Mouse (Mus musculus) embryonic facial prominence, embryonic 12.5 days (tissue): ENCODE data around the gene Fbxw27. TPM values are rescaled to one million over a fixed set of nuclear protein-coding genes. Genes with fewer than 3 reads are reported as not detected.
"Not testable (repeated sequence)": the region's sequence is repeated elsewhere in the genome, so short reads cannot be mapped to it uniquely, and the experiment has no call there.

Experiments used
- ATAC-seq: fragments of 200-750 bp; cut with Nextera tagmentation; 2 replicates; pipeline ENCODE4 v1.8.0; 2017; ENCODE audit not compliant: insufficient number of reproducible peaks, insufficient read depth, low FRiP score, low TSS enrichment
- H3K27ac ChIP-seq: fragments of 300-500 bp; sonication (generic); 2 replicates; pipeline ENCODE4 v1.5.1; 2016; ENCODE audit warnings: mild to moderate bottlenecking
- H3K27me3 ChIP-seq: fragments of 300-500 bp; sonication (generic); 2 replicates; pipeline ENCODE4 v1.6.1; 2016; ENCODE audit warnings: mild to moderate bottlenecking, moderate library complexity
- H3K36me3 ChIP-seq: fragments of 300-500 bp; sonication (generic); 2 replicates; pipeline ENCODE4 v1.6.1; 2016; ENCODE audit warnings: mild to moderate bottlenecking
- H3K4me1 ChIP-seq: fragments of 300-500 bp; sonication (generic); 2 replicates; pipeline ENCODE4 v1.6.1; 2016
- H3K4me2 ChIP-seq: fragments of 300-500 bp; sonication (generic); replicated peaks from 2 replicates; pipeline ENCODE4 v1.6.1; 2016; ENCODE audit warnings: mild to moderate bottlenecking, moderate library complexity
- H3K4me3 ChIP-seq: fragments of 300-500 bp; sonication (generic); 2 replicates; pipeline ENCODE4 v1.5.1; 2016; ENCODE audit warnings: mild to moderate bottlenecking
- H3K9ac ChIP-seq: fragments of 300-500 bp; sonication (generic); 2 replicates; pipeline ENCODE4 v1.6.1; 2016; ENCODE audit warnings: mild to moderate bottlenecking, moderate library complexity
- H3K9me3 ChIP-seq: fragments of 300-500 bp; sonication (generic); 2 replicates; pipeline ENCODE4 v1.6.1; 2016; ENCODE audit warnings: mild to moderate bottlenecking, moderate library complexity
- WGBS: fragments of 180-500 bp; shearing (Covaris S2); methylation state at CpG from one replicate; pipeline ENCODE4 v1.1.7; 2016; 5-methylcytosine and 5-hydroxymethylcytosine counted together
- polyA plus RNA-seq: library from polyadenylated mRNA; unstranded; fragments of >200 nt; fragmentation: Nextera tagmentation; extraction: Ambion mirVana; gene quantifications from 2 replicates; pipeline ENCODE4 v1.2.1, GENCODE M21; 2016

The Fbxw27 gene
- polyA plus RNA-seq, result not detected in 2 replicates

DNA sequence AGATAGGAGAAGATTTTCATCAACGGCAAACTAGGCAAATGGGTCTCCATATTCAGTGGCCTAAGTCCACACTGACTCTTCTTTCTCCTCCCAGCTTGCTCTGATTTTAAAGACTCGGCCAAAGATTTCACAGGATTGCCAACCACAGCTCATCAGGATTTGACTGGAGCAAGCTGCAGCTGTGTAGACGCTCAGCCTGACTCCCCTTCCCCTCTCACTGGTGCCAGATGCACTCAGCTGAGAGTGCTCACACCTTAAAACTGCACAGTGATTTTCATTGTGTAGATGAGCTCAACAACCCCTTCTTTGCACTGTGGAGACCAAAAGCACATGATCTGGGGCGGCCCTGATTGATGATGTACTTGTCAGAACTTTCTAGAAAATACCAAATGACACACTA lies at the start of gene Fbxw27:
Gene Fbxw27 (minus strand): TSS at position 101 of the 400 bp plus-strand sequence.
- not testable (repeated sequence) for H3K4me3 ChIP-seq, H3K27me3 ChIP-seq, H3K4me2 ChIP-seq, H3K4me1 ChIP-seq, ATAC-seq, H3K36me3 ChIP-seq, H3K9me3 ChIP-seq, H3K27ac ChIP-seq, H3K9ac ChIP-seq
- WGBS, result 76% methylated on average over 4 of the region's 4 CpGs

DNA sequence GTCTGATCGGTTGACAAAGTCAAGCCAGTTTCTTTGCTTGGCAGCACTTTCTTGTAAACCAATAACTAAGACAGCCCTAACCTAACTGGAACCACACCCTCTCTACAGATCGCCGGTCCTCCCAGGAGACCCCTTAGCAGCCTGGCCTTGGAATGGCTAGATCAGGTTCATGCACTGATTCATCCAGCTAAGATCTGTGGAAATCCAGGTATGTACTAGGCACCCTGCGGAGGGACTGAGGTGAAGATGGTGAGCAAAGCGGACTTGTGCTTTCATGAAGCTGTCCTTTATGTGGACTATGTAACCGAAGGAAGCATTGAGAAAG lies 42.6 kb upstream of the Fbxw27 start:
- WGBS, result 12% methylated on average over 6 of the region's 6 CpGs
- peak overlapping the region; percentile 64 for H3K4me3 ChIP-seq
- peaks cover 29% of the 10 kb centered on the region for H3K36me3 ChIP-seq
- no peak overlapping the region for H3K27ac ChIP-seq
- H3K27me3 ChIP-seq, result no peaks in the 10 kb centered on the region
- peak overlapping the region; percentile 67 for H3K9ac ChIP-seq
- no peaks in the 10 kb centered on the region for H3K9me3 ChIP-seq
- peak; percentile 59; the same call in 1 of the 2 replicates for ATAC-seq
- peaks cover 5% of the 10 kb centered on the region for H3K4me1 ChIP-seq
- peak overlapping the region; percentile 88 for H3K4me2 ChIP-seq

DNA sequence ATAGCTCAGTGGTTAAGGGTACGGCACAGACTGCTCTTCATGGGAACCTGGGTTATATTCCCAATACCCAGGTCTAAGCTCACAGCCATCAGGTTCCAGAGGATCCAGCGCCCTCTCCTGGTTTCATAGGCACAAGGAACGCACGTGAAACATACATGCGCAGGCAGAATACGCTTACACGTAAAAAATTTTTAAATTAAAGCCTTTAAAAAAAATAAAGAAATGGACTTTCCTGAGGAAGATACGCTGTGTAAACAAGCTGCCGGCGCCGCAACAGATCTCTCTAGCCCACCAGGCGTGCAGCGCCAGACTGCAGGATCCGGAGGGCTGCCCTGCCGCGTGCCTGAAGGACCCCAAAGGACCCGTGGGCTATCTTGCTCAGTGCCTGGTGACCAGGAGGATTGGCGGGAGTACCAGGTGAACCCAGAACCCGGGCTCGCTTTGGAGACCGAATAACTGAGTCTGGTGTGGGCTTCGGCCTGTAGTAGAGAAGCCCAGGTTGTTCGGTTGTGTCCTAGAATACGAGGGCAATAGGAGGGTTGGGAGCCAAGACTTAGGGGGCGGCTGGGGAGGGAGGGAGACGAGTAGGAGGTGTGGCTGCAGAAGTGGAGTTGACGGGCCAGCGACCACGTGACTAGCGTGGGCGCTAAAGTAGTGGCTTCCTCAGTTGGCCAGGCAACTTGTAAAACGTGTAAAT lies 42.1 kb upstream of the Fbxw27 start, which contains the start of gene Nme6:
Gene Nme6 (plus strand): TSS at position 359 of the 697 bp plus-strand sequence.
- peak; percentile 97 for ATAC-seq
- H3K9me3 ChIP-seq, result no peaks in the 10 kb centered on the region
- WGBS, result 0% methylated on average over 32 of the region's 32 CpGs
- H3K4me2 ChIP-seq, result peak within 1 kb of the TSS; percentile 88
- H3K27me3 ChIP-seq, result no peaks in the 10 kb centered on the region
- peak within 1 kb of the TSS; percentile 67 for H3K9ac ChIP-seq
- peaks cover 27% of the 10 kb centered on the region for H3K36me3 ChIP-seq
- H3K4me3 ChIP-seq, result peak within 1 kb of the TSS; percentile 64
- H3K27ac ChIP-seq, result peak within 1 kb of the TSS; percentile 72
- peaks cover 5% of the 10 kb centered on the region for H3K4me1 ChIP-seq

DNA sequence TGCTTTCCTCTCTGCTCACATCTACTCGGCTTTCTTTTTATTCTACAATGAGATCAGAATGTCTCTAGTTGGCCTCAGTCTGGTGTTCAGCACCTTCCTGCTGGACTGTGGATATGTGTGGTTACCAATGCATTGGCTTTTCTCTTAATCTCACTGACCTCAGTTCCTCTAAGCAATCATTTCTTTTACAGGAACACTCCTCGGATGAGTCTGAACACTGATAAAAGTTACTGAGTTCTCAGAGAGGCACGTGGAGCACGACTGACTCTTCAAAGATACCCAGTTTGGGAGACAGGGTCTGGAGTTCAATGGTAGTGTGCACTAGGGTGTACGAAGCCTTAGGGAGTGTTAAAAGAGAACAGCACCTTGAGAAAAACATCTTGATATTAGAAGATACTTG lies 35.7 kb upstream of the Fbxw27 start:
- no peak for ATAC-seq
- no peak overlapping the region for H3K27ac ChIP-seq
- H3K4me1 ChIP-seq, result no peaks in the 10 kb centered on the region
- H3K9ac ChIP-seq, result no peak overlapping the region
- H3K36me3 ChIP-seq, result peaks cover 10% of the 10 kb centered on the region
- no peak overlapping the region for H3K4me2 ChIP-seq
- no peak overlapping the region for H3K4me3 ChIP-seq
- WGBS, result 77% methylated on average over 5 of the region's 5 CpGs
- H3K27me3 ChIP-seq, result no peaks in the 10 kb centered on the region
- H3K9me3 ChIP-seq, result no peaks in the 10 kb centered on the region

DNA sequence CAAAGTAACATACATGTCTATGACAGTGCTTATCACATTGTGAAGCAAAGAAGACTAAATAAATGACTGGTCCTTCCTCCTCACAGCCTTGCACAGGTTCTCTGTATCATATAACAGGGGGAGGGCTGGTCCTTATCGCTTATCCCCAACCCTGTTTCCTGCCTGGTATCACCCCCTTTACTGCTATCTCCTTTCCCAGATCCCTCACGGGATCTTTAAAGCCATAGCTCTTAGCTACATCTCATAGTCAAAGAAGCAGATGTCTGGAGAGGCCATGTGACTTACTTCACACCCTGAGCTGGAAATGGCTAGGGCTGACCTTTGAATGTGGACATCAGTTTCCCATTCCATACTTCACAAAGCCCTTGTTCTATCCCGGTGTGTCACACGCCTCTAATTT lies 35.3 kb upstream of the Fbxw27 start:
- H3K27me3 ChIP-seq, result no peaks in the 10 kb centered on the region
- no peak for ATAC-seq

DNA sequence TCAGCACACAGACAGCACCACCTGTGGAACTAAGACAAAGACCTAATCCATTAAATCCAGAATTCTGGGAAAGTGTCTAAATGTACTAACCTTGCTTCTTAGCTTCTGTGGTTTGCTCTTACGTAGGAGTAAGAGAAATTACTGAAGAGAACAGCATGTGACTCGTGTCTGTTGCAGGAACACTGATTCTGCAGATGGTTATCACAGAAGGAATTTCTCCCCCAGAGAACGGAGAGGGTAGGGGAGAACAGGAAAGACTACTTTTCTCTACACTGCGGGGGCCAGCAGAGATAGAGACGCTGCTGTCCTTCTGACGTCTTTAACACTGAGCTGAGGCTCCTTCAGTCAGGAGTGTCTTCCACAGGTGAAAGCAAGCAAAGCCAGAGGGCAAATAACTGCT lies 25.9 kb upstream of the Fbxw27 start:
- WGBS, result 54% methylated on average over 6 of the region's 6 CpGs
- Histone ChIP-seq H3K9me3 (no peaks in the 10 kb centered on the region), H3K27me3 (no peaks in the 10 kb centered on the region), H3K4me1 (no peaks in the 10 kb centered on the region), H3K9ac (no peak overlapping the region), H3K4me2 (no peak overlapping the region), H3K4me3 (no peak overlapping the region), H3K36me3 (no peaks in the 10 kb centered on the region), H3K27ac (no peak overlapping the region)
- no peak for ATAC-seq

More for the DNA sequence above, 35.3 kb upstream of the Fbxw27 start:
- no peak overlapping the region for H3K9ac ChIP-seq
- H3K27ac ChIP-seq, result no peak overlapping the region
- H3K4me2 ChIP-seq, result no peak overlapping the region
- H3K4me1 ChIP-seq, result no peaks in the 10 kb centered on the region
- WGBS, result 75% methylated on average over 4 of the region's 4 CpGs
- H3K4me3 ChIP-seq, result no peak overlapping the region
- peaks cover 10% of the 10 kb centered on the region for H3K36me3 ChIP-seq
- no peaks in the 10 kb centered on the region for H3K9me3 ChIP-seq

DNA sequence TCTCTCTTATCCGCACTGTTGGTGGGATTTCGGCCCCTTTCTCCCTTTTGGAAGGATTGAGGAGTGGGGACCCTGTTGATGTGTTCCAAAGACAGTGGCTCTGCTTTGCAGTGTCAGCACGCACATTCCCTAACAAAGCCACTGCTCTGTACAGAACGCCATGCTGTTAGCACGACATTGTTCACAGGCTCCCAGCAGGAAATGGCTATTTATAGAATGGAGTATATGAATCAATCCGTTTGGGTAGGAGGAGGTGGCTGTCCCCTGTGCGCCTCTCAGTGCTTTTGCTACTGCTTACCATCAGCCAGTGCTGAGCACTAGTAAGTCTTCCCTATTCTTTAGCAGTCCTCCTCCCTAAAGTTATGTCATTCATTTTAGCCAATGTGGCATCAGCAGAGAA lies 23.0 kb upstream of the Fbxw27 start:
- Histone ChIP-seq H3K4me3 (no peak overlapping the region), H3K4me1 (no peaks in the 10 kb centered on the region), H3K27ac (no peak overlapping the region), H3K9ac (no peak overlapping the region), H3K9me3 (no peaks in the 10 kb centered on the region), H3K27me3 (no peaks in the 10 kb centered on the region), H3K36me3 (no peaks in the 10 kb centered on the region), H3K4me2 (no peak overlapping the region)
- no peak for ATAC-seq
- whole genome bisulfite sequencing, result 55% methylated on average over 7 of the region's 7 CpGs

DNA sequence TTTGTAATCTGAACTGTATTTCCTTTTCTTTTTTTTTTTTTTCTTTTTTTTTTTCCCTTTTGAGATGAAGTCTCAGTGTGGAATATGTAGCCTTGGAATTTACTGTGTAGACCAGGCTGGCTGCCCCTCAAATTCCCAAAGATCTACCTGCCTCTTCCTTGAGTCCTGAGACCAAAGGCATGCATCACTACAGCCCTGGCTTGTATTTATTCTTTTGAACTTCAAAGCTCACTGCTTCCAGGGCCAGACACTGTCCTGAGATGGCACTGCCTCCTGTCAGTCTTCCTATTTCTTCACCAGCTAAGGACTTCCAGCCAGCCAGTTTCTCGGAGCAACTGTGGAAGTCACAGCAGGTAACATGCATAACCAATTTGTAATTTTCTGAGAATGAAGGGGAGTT lies 21.5 kb upstream of the Fbxw27 start, which contains the start of gene Spink8:
Gene Spink8 (plus strand): TSS at position 301 of the 400 bp plus-strand sequence.
- ATAC-seq, result no peak
- H3K36me3 ChIP-seq, result no peaks in the 10 kb centered on the region
- H3K4me2 ChIP-seq, result no peak within 1 kb of the TSS
- H3K4me1 ChIP-seq, result no peaks in the 10 kb centered on the region
- no peak within 1 kb of the TSS for H3K27ac ChIP-seq
- H3K9me3 ChIP-seq, result no peaks in the 10 kb centered on the region
- 57% methylated on average over 1 of the region's 1 CpGs for WGBS
- H3K4me3 ChIP-seq, result no peak within 1 kb of the TSS
- H3K9ac ChIP-seq, result no peak within 1 kb of the TSS
- H3K27me3 ChIP-seq, result no peaks in the 10 kb centered on the region

DNA sequence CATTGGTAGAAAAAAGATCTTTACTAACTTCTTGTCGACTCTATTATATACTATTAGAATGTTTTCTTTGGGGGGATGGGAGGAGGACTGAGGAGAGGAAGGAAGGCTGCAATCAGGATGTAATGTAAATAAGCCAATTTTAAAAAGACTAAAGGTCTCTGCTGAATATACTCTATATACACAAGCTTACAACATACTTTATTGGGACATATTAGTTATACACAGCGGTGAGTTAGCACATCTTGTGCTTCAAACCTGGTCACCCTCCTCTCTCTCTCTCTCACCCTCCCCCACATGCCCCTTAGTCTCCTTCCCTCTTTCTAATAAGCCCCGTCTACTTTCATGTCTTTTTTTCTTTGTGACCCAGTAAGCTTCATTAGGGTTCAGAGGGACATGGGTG lies 17.4 kb upstream of the Fbxw27 start:
- WGBS, result 48% methylated on average over 3 of the region's 3 CpGs
- H3K4me2 ChIP-seq, result no peak overlapping the region
- no peak for ATAC-seq
- no peak overlapping the region for H3K27ac ChIP-seq
- no peaks in the 10 kb centered on the region for H3K36me3 ChIP-seq
- no peaks in the 10 kb centered on the region for H3K27me3 ChIP-seq
- H3K4me1 ChIP-seq, result no peaks in the 10 kb centered on the region
- no peak overlapping the region for H3K4me3 ChIP-seq
- H3K9me3 ChIP-seq, result no peaks in the 10 kb centered on the region
- no peak overlapping the region for H3K9ac ChIP-seq

DNA sequence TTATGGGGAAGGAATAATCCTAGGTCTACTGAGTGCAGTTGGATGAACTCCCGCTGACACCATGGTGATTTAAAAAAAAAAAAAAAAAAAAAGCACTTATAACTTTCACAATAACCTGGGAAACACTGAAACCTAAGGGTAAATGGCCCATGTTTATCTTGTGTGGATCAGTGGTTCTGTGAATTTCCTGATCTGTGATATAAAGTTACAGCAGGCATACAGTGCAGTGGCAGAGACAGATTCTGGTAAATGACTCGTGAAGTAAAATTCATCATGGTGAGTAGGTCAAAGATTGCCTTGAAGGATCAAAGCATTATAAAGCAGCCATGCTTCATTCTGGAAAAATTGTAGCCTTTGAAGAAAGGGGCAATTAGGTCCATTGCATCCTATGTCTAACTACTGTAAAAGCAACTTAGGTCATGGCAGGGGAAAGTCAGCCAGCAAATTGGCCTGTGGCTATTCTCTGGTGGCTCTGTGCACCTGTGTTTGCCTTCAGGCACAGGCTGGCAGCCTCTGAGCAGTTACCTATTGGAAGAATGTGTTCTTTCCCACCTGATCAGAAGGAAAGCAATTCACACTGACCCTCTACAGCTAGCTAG lies 16.3 kb upstream of the Fbxw27 start:
- Histone ChIP-seq H3K9me3 (no peaks in the 10 kb centered on the region), H3K36me3 (no peaks in the 10 kb centered on the region), H3K4me1 (no peaks in the 10 kb centered on the region), H3K27ac (no peak overlapping the region), H3K27me3 (no peaks in the 10 kb centered on the region), H3K4me2 (no peak overlapping the region), H3K9ac (no peak overlapping the region), H3K4me3 (no peak overlapping the region)
- 62% methylated on average over 2 of the region's 2 CpGs for WGBS
- ATAC-seq, result no peak

DNA sequence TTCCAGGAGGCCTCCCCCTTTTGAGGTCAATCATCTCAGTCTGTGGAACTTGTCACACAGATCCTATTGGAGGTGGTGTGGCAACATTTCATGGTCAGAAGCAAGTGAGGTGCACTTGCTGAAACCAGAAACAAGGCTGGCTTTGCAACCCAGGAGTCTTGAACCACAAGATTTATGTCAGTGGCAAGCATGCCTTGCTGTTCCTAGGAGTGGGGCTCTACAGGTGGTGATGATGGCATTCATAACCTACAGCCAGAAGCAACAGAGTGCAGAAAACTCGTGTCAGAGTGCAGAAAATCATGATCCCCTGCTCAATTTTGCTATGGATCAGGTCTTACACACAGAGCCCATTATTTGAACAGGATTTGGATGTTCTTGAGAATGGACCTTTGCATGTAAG lies 15.8 kb upstream of the Fbxw27 start:
- Histone ChIP-seq H3K9ac (no peak overlapping the region), H3K4me2 (no peak overlapping the region), H3K9me3 (no peaks in the 10 kb centered on the region), H3K4me1 (no peaks in the 10 kb centered on the region), H3K27me3 (no peaks in the 10 kb centered on the region), H3K27ac (no peak overlapping the region), H3K4me3 (no peak overlapping the region), H3K36me3 (no peaks in the 10 kb centered on the region)
- ATAC-seq, result no peak
- 53% methylated on average over 1 of the region's 1 CpGs for WGBS

DNA sequence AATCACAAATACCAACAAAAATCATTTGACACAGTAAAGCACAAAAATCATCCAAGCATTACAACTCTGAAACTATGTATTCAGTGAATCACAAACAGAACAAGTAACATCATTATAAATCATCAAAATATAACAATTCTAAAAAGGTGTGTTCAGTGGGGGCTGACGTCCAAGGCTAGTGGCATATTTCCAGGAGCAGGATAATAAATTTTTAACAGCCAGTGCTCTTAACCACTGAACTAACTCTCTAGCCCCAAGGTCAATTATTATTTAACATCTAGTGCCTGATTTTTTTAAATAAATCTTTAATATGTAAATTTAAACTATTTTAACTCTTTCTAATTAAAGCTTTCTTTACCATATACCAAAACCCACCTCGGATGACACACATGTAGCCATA lies 15.1 kb upstream of the Fbxw27 start:
- not testable (repeated sequence) for H3K27me3 ChIP-seq, H3K9ac ChIP-seq, H3K4me1 ChIP-seq, ATAC-seq, H3K4me3 ChIP-seq, H3K27ac ChIP-seq, H3K36me3 ChIP-seq, H3K4me2 ChIP-seq, H3K9me3 ChIP-seq
- 89% methylated on average over 2 of the region's 2 CpGs for WGBS
